Mouse (Mus musculus): ENCODE data around the gene Apex1.

DNA sequence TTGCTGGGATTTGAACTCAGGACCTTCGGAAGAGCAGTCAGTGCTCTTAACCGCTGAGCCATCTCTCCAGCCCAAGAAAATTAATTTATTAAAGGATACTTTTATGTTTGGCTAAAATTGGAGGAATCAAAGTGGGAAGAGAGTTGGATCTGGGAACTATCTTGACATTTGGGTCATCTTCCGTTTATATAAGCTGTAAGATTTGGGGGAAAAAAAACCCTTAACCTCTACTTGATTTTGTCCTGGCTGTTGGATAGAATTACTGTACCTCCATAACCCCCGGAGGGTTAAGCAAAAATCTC lies 20.0 kb upstream of the Apex1 start:
- no peak for TF ChIP-seq CTCF (IDR thresholded peaks at IDR 0.05; ENCODE audit: low read depth, low read length)
- no peak for TF ChIP-seq POLR2A (IDR thresholded peaks at IDR 0.05; ENCODE audit: borderline replicate concordance, low read depth, low read length)
